Mouse (Mus musculus): Measurements from ENCODE around the gene Gc.

GRCm38 (mm10) chr5:89449325-89449724 is 8.4 kb downstream of the Gc start:
- no peak for TF ChIP-seq CTCF (IDR thresholded peaks at IDR 0.05; ENCODE audit: borderline replicate concordance, control insufficient read depth, extremely low read depth, insufficient read depth, low read length, poor library complexity)
- no peak for TF ChIP-seq POLR2A (IDR thresholded peaks at IDR 0.05; ENCODE audit: control insufficient read depth, extremely low read depth, insufficient read depth, low read length, poor library complexity)
